Mouse (Mus musculus): ENCODE data around the gene Commd1. TPM values are rescaled to one million over a fixed set of nuclear protein-coding genes. Genes with fewer than 3 reads are reported as not detected.

Commd1 gene
- polyA plus RNA-seq, 1 experiment from 2014 or later, result 237 TPM

DNA sequence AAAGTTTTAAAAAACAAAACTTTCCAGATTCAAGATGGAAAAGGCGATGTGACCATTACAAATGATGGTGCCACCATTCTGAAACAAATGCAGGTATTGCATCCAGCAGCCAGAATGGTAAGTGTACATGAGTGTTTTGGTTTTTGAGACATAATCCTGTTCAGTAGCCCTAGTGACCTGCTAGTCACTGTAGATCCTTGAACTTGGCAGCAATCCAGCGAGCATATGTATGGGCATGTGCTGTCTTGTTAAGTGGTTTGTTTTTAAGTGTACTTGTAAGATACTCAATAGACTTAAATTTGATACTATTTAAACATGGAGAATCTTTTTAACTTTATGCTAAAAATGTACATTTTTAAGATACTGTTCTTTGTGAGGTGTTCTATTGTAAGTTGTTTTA is 12.1 kb upstream of the Commd1 start:
- H3K36me3 ChIP-seq (ENCODE audit: control insufficient read depth, insufficient read depth, low read length), result peaks cover 27% of the 10 kb centered on the region
- H3K4me2 ChIP-seq (ENCODE audit: low read length), result no peak overlapping the region
- no peak overlapping the region for H3K4me3 ChIP-seq (ENCODE audit: low read length)
- 88% methylated on average over 2 of the region's 2 CpGs for WGBS
- H3K27me3 ChIP-seq (replicated peaks; ENCODE audit: control insufficient read depth, insufficient read depth, low read length), result no peaks in the 10 kb centered on the region
- ATAC-seq, result no peak
- H3K9ac ChIP-seq (ENCODE audit: low read depth, low read length), result no peak overlapping the region
- no peaks in the 10 kb centered on the region for H3K9me3 ChIP-seq (ENCODE audit: control insufficient read depth, low read length)
- H3K4me1 ChIP-seq (ENCODE audit: control insufficient read depth, insufficient read depth, low read depth, low read length), result peaks cover 14% of the 10 kb centered on the region
- H3K27ac ChIP-seq (ENCODE audit: low read depth, low read length), result no peak overlapping the region

DNA sequence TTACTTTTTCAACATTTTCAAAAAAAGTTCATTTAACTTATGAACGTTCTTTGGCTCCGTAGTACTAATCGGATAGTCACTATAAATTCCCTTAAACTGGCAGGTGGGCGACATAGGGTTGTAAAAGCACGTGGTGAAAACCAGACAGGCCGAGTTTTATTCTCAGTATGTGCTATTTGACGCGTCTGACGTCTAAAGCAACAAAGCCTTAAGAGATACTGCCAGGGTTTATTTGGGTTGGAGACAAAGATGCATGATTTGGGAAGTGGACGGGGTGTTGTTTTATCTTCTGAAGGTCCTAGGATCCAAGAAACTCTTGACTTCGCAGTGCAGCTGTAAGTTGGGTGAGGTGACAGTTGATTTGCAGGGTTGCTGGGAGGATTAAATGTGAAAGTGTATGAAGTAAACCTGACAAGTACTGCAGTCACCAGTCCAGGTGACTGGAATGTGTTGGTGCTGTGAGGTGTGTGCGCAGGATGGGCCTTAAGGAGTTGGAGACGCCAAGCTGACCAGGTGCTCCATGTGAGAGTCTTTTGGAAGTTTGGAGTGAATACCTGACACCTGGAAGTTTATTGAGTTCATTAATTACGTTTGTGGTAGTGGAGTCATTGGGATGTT is 9.1 kb upstream of the Commd1 start:
- Histone ChIP-seq H3K4me3 (ENCODE audit: low read length) (peak overlapping the region; percentile 95), H3K36me3 (ENCODE audit: control insufficient read depth, insufficient read depth, low read length) (peaks cover 19% of the 10 kb centered on the region), H3K9me3 (ENCODE audit: control insufficient read depth, low read length) (no peaks in the 10 kb centered on the region), H3K4me2 (ENCODE audit: low read length) (peak overlapping the region; percentile 70), H3K9ac (ENCODE audit: low read depth, low read length) (peak overlapping the region; percentile 95), H3K27me3 (replicated peaks; ENCODE audit: control insufficient read depth, insufficient read depth, low read length) (no peaks in the 10 kb centered on the region), H3K4me1 (ENCODE audit: control insufficient read depth, insufficient read depth, low read depth, low read length) (peaks cover 14% of the 10 kb centered on the region), H3K27ac (ENCODE audit: low read depth, low read length) (peak overlapping the region; percentile 93)
- WGBS, result 13% methylated on average over 14 of the region's 14 CpGs
- no peak for ATAC-seq

DNA sequence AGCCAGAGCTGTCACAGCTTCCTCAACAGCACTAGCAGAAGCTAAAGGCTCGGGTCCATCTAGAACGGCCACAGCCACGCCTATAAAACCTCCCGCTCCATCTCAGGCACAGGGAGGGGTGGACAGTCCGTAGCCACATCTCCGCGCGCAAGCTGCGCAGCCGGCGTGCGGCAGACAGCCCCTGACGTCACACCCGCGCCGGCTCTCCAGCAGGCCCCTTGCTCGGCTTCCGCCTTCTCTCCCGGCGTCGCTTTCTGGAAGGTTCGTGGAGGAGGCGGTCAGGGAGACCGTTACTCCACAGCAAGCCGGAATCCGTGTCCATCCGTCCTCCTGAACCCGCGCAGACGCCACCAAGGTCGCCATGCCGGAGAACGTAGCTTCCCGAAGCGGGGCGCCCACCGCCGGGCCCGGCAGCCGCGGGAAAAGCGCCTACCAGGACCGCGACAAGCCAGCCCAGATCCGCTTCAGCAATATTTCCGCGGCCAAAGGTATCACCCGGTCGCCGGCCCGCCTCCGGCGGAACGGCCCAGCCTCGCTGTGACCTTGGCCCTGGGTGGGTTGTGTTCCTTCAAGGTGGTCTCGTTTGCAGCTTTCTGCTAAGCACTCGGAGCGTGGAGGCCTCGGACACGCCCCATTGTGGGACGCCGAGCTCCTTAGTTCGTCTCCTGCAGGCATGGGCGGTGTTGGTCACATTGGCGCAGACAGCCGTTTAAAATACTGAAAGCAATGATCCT is 8.4 kb upstream of the Commd1 start, which contains the start of gene Cct4:
Gene Cct4, plus strand, starts transcription at position 127 of the 734 bp plus-strand sequence.
- peaks cover 13% of the 10 kb centered on the region for H3K36me3 ChIP-seq (ENCODE audit: control insufficient read depth, insufficient read depth, low read length)
- under 1% methylated on average over 63 of the region's 66 CpGs for WGBS
- H3K9me3 ChIP-seq (ENCODE audit: control insufficient read depth, low read length), result no peaks in the 10 kb centered on the region
- H3K27ac ChIP-seq (ENCODE audit: low read depth, low read length), result peak within 1 kb of the TSS; percentile 93
- peak within 1 kb of the TSS; percentile 70 for H3K4me2 ChIP-seq (ENCODE audit: low read length)
- peak within 1 kb of the TSS; percentile 95 for H3K4me3 ChIP-seq (ENCODE audit: low read length)
- peaks cover 14% of the 10 kb centered on the region for H3K4me1 ChIP-seq (ENCODE audit: control insufficient read depth, insufficient read depth, low read depth, low read length)
- H3K27me3 ChIP-seq (replicated peaks; ENCODE audit: control insufficient read depth, insufficient read depth, low read length), result no peaks in the 10 kb centered on the region
- peak; percentile 99 for ATAC-seq
- peak within 1 kb of the TSS; percentile 95 for H3K9ac ChIP-seq (ENCODE audit: low read depth, low read length)

DNA sequence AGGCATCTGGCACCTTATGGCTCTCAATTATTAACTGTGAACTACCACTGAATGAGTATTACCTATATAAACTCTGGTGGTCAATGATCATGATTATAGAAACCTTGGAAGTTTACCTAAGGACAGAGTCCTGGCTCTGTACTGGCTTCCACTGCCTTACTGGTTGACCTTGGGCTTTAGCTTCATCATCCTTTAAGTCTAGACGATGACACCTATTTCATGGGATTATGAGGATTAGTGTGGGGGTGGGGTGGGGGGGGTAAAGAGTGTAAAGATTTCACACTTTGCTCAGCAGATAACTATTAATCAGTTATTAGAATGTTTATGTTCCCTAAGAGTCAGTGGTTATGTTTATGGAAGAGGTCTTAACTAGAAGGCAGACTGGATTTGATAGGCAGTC is 7.6 kb upstream of the Commd1 start:
- peak overlapping the region; percentile 70 for H3K4me2 ChIP-seq (ENCODE audit: low read length)
- peaks cover 10% of the 10 kb centered on the region for H3K36me3 ChIP-seq (ENCODE audit: control insufficient read depth, insufficient read depth, low read length)
- H3K27ac ChIP-seq (ENCODE audit: low read depth, low read length), result peak overlapping the region; percentile 93
- peak overlapping the region; percentile 95 for H3K9ac ChIP-seq (ENCODE audit: low read depth, low read length)
- H3K4me3 ChIP-seq (ENCODE audit: low read length), result peak overlapping the region; percentile 95
- ATAC-seq, result no peak
- 53% methylated on average over 1 of the region's 1 CpGs for WGBS
- H3K27me3 ChIP-seq (replicated peaks; ENCODE audit: control insufficient read depth, insufficient read depth, low read length), result no peaks in the 10 kb centered on the region
- H3K9me3 ChIP-seq (ENCODE audit: control insufficient read depth, low read length), result no peaks in the 10 kb centered on the region
- peaks cover 14% of the 10 kb centered on the region for H3K4me1 ChIP-seq (ENCODE audit: control insufficient read depth, insufficient read depth, low read depth, low read length)

DNA sequence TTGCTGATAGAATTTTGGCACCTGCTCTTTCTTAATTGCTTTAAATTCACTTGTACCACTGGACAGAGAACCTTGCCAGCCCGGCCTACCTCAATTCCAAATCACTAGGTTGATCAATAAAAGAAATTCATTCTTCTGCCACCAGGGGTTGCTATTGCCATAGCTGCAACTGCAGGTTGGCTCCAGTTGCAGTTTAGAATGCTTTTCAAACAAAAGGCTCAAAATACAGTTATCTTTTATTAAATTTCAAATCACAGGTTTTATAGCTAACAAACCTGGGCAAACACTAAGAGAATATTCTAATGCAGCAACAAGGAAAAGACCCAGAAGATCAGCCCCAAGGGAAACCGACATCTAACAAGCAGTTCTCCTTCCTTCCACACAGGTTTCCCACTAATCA is 5.2 kb upstream of the Commd1 start:
- no peak overlapping the region for H3K9ac ChIP-seq (ENCODE audit: low read depth, low read length)
- no peaks in the 10 kb centered on the region for H3K36me3 ChIP-seq (ENCODE audit: control insufficient read depth, insufficient read depth, low read length)
- ATAC-seq, result no peak
- H3K4me2 ChIP-seq (ENCODE audit: low read length), result no peak overlapping the region
- H3K27me3 ChIP-seq (replicated peaks; ENCODE audit: control insufficient read depth, insufficient read depth, low read length), result no peaks in the 10 kb centered on the region
- H3K27ac ChIP-seq (ENCODE audit: low read depth, low read length), result no peak overlapping the region
- H3K4me1 ChIP-seq (ENCODE audit: control insufficient read depth, insufficient read depth, low read depth, low read length), result peaks cover 13% of the 10 kb centered on the region
- no peak overlapping the region for H3K4me3 ChIP-seq (ENCODE audit: low read length)
- H3K9me3 ChIP-seq (ENCODE audit: control insufficient read depth, low read length), result no peaks in the 10 kb centered on the region
- WGBS, result 35% methylated on average over 2 of the region's 2 CpGs

DNA sequence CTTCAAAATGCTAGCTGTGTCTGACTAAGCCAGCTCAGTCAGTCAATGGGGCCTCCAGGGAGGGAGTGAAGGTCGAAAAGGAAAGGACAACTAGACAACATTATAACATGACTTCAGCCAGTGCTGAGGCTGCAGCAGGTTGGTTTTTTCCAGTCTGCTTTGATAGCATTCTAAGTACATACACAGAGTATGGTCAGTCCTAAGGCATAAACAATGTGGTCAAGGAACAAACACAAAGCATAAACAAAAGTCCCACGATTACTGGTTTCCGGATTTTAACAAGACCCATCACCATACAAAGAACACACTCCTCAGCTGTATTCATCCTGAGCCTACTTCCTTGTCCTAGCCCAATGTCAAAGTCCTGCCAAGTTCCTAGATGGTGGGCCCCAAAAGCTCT is 3.3 kb upstream of the Commd1 start:
- Histone ChIP-seq H3K27ac (ENCODE audit: low read depth, low read length) (no peak overlapping the region), H3K4me3 (ENCODE audit: low read length) (no peak overlapping the region)

DNA sequence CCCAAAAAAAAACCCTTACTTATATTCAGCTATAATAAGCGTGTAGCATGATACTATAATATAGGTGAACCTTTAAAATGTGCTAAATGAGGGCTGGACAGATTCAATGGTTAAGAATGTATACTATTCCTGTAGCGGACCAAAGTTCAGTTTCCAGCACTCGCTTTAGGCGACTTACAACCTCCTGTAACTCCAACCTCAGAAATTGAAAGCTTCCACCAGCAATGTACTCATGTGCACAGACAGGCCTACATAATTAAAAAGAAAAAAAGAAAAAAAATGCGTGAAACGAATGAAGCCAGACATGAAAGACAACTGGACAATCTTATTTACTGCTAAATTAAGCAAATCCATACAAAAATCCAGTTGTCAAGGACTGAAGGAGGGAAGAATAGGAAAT is 664 bp upstream of the Commd1 start:
- H3K27me3 ChIP-seq (replicated peaks; ENCODE audit: control insufficient read depth, insufficient read depth, low read length), result no peaks in the 10 kb centered on the region
- peak overlapping the region; percentile 95 for H3K27ac ChIP-seq (ENCODE audit: low read depth, low read length)
- no peak overlapping the region for H3K9ac ChIP-seq (ENCODE audit: low read depth, low read length)
- H3K4me2 ChIP-seq (ENCODE audit: low read length), result no peak overlapping the region; the same call in 1 of the 2 replicates
- no peak for ATAC-seq
- no peaks in the 10 kb centered on the region for H3K36me3 ChIP-seq (ENCODE audit: control insufficient read depth, insufficient read depth, low read length)
- WGBS, result 74% methylated on average over 6 of the region's 6 CpGs
- H3K4me3 ChIP-seq (ENCODE audit: low read length), result no peak overlapping the region
- no peaks in the 10 kb centered on the region for H3K9me3 ChIP-seq (ENCODE audit: control insufficient read depth, low read length)
- peaks cover 22% of the 10 kb centered on the region for H3K4me1 ChIP-seq (ENCODE audit: control insufficient read depth, insufficient read depth, low read depth, low read length)

More for the DNA sequence above, 3.3 kb upstream of the Commd1 start:
- H3K9me3 ChIP-seq (ENCODE audit: control insufficient read depth, low read length), result no peaks in the 10 kb centered on the region
- no peak for ATAC-seq
- no peaks in the 10 kb centered on the region for H3K36me3 ChIP-seq (ENCODE audit: control insufficient read depth, insufficient read depth, low read length)
- peaks cover 10% of the 10 kb centered on the region for H3K4me1 ChIP-seq (ENCODE audit: control insufficient read depth, insufficient read depth, low read depth, low read length)
- no peaks in the 10 kb centered on the region for H3K27me3 ChIP-seq (replicated peaks; ENCODE audit: control insufficient read depth, insufficient read depth, low read length)
- 88% methylated on average over 3 of the region's 3 CpGs for WGBS
- no peak overlapping the region for H3K9ac ChIP-seq (ENCODE audit: low read depth, low read length)
- H3K4me2 ChIP-seq (ENCODE audit: low read length), result no peak overlapping the region

DNA sequence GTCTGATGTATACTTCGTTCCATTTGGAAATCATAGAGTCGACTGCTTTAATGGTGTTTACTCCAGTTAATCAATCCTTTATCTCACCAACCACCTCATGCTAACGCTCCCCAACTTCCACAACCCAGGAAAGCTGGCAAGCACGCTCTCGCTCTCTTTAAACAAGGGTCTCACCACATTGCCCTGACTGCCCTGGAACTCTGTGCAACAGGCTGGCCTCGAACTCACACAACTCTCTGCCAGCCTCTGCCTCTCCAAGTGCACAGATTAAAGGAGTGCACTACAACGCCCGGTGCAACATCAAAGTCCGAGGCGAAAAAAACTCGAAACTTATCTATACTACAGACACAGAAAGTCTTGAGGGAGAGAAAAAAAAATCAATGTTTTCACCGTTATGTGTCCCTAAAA is 635 bp downstream of the Commd1 start:
- Histone ChIP-seq H3K9ac (ENCODE audit: low read depth, low read length) (peak overlapping the region; percentile 82), H3K36me3 (ENCODE audit: control insufficient read depth, insufficient read depth, low read length) (no peaks in the 10 kb centered on the region), H3K27ac (ENCODE audit: low read depth, low read length) (peak overlapping the region; percentile 95), H3K4me1 (ENCODE audit: control insufficient read depth, insufficient read depth, low read depth, low read length) (peaks cover 31% of the 10 kb centered on the region), H3K4me2 (ENCODE audit: low read length) (peak overlapping the region; percentile 74), H3K4me3 (ENCODE audit: low read length) (peak overlapping the region; percentile 70), H3K27me3 (replicated peaks; ENCODE audit: control insufficient read depth, insufficient read depth, low read length) (no peaks in the 10 kb centered on the region), H3K9me3 (ENCODE audit: control insufficient read depth, low read length) (no peaks in the 10 kb centered on the region)
- 5% methylated on average over 12 of the region's 12 CpGs for WGBS
- ATAC-seq, result peak; percentile 35

DNA sequence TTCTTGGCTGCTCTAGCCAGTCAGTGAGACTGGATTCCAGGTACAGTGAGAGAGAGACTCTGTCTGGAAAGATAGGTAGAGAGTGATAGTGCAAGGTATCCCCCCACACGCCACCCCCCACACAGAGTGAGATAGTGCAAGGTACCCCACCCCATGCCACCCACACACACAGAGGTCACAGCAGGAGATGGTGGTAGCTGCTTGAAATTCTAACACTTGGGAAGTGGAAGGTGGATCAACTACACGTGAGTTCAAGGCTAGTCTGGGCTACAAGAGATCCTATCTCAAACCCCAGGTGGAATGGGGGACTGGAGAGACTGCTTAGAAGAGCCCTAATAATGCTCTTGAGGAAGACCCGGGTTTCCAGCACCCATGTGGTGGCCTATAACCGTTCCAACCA is 1.1 kb downstream of the Commd1 start:
- 54% methylated on average over 4 of the region's 4 CpGs for WGBS
- Histone ChIP-seq H3K4me2 (ENCODE audit: low read length) (peak overlapping the region; percentile 74), H3K4me1 (ENCODE audit: control insufficient read depth, insufficient read depth, low read depth, low read length) (peaks cover 36% of the 10 kb centered on the region)

More for the DNA sequence above, 1.1 kb downstream of the Commd1 start:
- H3K36me3 ChIP-seq (ENCODE audit: control insufficient read depth, insufficient read depth, low read length), result no peaks in the 10 kb centered on the region
- ATAC-seq, result no peak
- peak overlapping the region; percentile 7; the same call in 1 of the 2 replicates for H3K4me3 ChIP-seq (ENCODE audit: low read length)
- H3K27me3 ChIP-seq (replicated peaks; ENCODE audit: control insufficient read depth, insufficient read depth, low read length), result no peaks in the 10 kb centered on the region
- H3K27ac ChIP-seq (ENCODE audit: low read depth, low read length), result no peak overlapping the region
- no peaks in the 10 kb centered on the region for H3K9me3 ChIP-seq (ENCODE audit: control insufficient read depth, low read length)
- no peak overlapping the region for H3K9ac ChIP-seq (ENCODE audit: low read depth, low read length)
